Mouse (Mus musculus) monocyte, adult 2 months (primary cell): Measurements from ENCODE around the gene Sgca.
A peak's percentile ranks its signal among the peaks of the same experiment; 100 is the strongest.
"Not testable (repeated sequence)": the region's sequence is repeated elsewhere in the genome, so short reads cannot be mapped to it uniquely, and the experiment has no call there.

Experiments
- DNase-seq, 2 experiments: peaks; one replicate each; pipeline ENCODE4 v3.0.0; 2022; ENCODE audit warnings: low spot score in 2 of 2, low read depth in 1 of 2

The Sgca gene

DNA sequence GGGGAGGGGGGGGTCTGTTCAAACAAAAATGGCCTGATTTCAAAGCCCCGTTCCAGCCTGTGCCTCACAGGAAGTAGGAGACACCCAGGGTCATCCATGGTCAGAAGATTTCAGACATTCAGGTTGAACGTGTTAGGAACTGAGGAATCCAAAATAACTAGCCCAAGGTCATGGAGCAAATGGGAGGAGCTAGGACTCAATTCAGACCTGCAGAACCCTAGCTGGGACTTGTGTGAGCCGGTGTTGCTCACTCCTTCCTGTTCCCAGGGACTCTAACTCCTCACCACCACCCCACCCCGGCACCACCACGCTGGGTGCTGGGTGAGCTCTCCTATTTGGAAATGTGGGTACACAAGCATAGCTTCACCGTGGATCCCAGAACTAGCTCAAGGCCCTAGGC is 11.2 kb upstream of the Sgca start:
- DNase-seq, result no peak

- no peak for DNase-seq
Measured at GRCm38 (mm10) chr11:94986435-94986834, 10.3 kb upstream of the Sgca start.

DNA sequence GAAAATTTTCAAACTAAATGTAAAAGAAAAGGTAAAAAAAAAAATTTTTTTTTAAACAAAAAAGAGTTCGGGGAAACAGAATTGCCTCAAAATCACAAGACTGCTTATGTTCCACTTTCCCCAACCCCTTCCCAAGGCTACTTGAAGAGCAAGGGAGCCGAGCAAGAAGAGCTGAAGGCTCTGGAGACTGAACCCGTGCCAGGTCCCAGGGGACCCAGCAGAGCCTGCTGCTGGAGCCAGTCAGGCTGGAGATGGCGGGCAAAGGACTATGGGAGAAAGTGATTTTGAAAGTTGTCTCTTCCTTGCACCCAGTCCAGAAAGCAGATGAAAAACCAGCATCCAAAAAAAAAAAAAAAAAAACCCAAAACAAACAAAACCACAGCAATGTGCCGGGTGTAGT is 9.7 kb upstream of the Sgca start:
- DNase-seq, result no peak

GRCm38 (mm10) chr11:94985140-94985539 is 9.0 kb upstream of the Sgca start:
- no peak for DNase-seq

DNA sequence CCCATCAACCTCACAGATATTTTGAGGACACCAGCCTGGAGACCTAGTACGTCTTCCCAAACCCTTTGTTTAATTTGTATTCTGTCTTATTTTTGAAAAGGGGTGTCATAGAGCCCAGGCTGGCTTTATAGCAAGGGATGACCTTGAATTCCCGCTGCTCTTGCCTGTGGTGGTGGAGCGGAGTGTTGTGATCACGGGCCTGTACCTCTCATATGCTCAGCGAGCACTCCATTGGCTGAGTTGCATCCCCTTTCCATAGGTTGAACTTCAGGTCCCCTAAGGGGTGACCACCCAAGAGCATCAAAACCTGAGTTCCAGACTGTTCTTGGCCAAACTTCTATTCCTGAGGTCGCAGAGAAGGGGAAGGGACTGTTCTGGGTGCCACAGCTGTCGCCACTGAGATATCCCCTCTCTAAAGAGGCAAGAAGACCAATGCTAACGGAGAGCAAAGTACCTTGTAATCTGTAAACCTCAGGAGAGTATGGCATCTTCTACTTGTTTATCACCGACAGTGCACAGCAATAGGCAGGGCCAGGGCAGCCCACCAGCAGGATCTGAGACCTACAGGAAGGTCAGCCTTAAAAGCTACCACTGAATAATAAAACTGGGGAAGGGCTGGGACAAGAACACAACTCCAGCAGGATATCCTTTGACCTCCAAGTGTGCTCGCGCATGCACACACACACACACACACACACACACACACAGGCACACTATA is 3.5 kb upstream of the Sgca start:
- no peak for DNase-seq

- peak; percentile 89 to 93 for DNase-seq
Measured at GRCm38 (mm10) chr11:94978947-94979346, 2.8 kb upstream of the Sgca start.

GRCm38 (mm10) chr11:94978178-94978915 is 2.2 kb upstream of the Sgca start:
- no peak for DNase-seq

DNA sequence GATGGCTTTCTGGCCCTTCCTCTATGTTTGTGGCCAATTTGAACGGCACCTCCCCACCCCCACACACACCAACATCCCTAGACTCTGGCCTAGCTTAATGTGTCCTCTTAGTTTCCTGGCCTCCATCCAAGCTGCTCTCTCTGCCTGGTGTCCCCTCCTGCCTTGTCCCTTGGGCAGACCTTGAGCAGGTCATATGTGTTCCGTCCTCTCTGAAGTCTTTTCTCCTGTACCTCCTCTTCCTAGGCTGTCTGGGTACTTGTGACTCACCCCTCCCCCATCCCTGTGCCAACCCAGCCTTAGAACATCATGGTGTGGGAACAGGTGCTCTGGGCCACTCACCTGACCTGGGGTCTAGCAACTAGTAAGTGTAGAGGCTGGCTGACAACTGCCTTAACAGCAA is 1.2 kb downstream of the Sgca start:
- no peak for DNase-seq

- DNase-seq, result no peak
Measured at GRCm38 (mm10) chr11:94973313-94973712, 2.8 kb downstream of the Sgca start.

DNA sequence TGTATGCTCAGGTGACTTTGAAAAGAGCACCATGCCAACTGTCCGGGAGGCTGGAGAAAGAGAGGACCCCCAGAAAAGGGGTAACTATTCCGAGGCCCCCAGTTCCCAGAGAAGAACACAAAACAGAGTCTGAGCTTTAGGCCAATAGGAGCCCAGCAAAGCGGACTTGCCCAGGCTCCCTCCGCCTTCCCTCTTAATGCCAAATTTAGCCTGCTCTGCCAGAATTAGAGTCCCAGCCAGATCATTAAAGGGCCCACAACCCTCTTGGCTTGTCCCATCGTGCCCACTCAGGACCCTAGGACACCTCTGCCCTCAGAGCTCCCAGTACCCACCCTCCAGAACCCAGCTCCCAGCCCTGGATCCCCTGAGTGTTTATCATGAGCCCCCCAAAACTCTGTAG is 3.2 kb downstream of the Sgca start:
- no peak for DNase-seq

- DNase-seq, result no peak
Measured at GRCm38 (mm10) chr11:94971895-94972615, 4.1 kb downstream of the Sgca start.

- DNase-seq, result peak in 1 of 2 experiments; percentile 41
Measured at GRCm38 (mm10) chr11:94970210-94970943, 5.8 kb downstream of the Sgca start.

DNA sequence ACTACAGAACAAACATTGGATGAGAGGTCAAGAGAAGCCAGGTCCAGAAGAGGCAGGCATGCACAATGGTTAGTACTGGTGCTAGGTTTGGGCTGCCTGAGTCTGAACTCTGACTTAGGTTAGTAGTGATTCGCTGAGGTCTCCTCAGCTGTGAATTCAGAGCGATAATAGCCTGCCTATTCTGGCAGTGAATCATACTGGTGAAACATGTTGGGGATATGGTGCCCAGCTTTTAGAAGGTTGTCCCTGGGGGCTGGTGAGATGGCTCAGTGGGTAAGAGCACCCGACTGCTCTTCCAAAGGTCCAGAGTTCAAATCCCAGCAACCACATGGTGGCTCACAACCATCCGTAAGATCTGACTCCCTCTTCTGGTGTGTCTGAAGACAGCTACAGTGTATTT is 6.4 kb downstream of the Sgca start:
- not testable (repeated sequence) for DNase-seq

DNA sequence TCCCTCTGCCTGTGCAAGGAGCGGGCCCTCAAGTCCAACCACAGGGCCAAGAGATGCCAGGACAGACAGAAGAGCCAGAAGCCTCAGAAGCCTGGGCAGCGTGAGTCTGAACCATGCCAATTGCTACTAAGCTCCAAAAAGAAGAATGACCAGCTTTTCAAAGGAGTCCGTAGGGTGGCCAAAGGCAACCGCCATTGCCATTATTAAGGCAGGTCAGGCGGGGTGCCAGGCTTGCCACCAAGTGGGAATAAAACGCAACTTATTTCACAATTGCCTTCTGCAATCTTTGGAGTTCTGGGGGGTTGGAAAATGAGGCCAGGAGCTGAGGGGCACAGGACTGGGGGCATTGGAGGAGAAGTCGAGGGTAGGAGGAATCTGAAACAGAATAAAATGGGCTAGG is 7.9 kb downstream of the Sgca start:
- DNase-seq, result no peak

- no peak for DNase-seq
Measured at GRCm38 (mm10) chr11:94967419-94967818, 8.7 kb downstream of the Sgca start, which contains the start of gene Hils1. Hils1 (plus strand) TSS chr11:94967593.

GRCm38 (mm10) chr11:94962534-94963101 is 13.5 kb downstream of the Sgca start:
- DNase-seq, result no peak

GRCm38 (mm10) chr11:94958065-94958858 is 17.9 kb downstream of the Sgca start:
- DNase-seq, result no peak

- no peak for DNase-seq
Measured at GRCm38 (mm10) chr11:94957693-94958064, 18.4 kb downstream of the Sgca start.

GRCm38 (mm10) chr11:94955103-94955502 is 21.0 kb downstream of the Sgca start:
- DNase-seq, result no peak

GRCm38 (mm10) chr11:94952169-94952568 is 24.0 kb downstream of the Sgca start:
- DNase-seq, result no peak
